Mouse (Mus musculus) midbrain, embryonic 11.5 days (tissue): ENCODE measurements around the gene Pigs. TPM values are rescaled to one million over a fixed set of nuclear protein-coding genes. Genes with fewer than 3 reads are reported as not detected.
A peak's percentile ranks its signal among the peaks of the same experiment; 100 is the strongest.

Experiments
- ATAC-seq: fragments of 200-750 bp; cut with Nextera tagmentation; 2 replicates; pipeline ENCODE4 v1.8.0; 2017; ENCODE audit warnings: moderate TSS enrichment, moderate library complexity; ENCODE audit not compliant: low FRiP score
- DNase-seq: peaks from one replicate; pipeline ENCODE4 v3.0.0; 2015; ENCODE audit warnings: low spot score; ENCODE audit errors: missing footprints
- H3K27ac ChIP-seq: fragments of 300-500 bp; sonication (generic); 2 replicates; pipeline ENCODE4 v1.5.1; 2014; ENCODE audit warnings: low read depth, low read length
- H3K27me3 ChIP-seq: fragments of 300-500 bp; sonication (generic); 2 replicates; pipeline ENCODE4 v1.6.1; 2014; ENCODE audit warnings: mild to moderate bottlenecking, low read length, moderate library complexity, mixed read lengths; ENCODE audit not compliant: control insufficient read depth, insufficient read depth
- H3K36me3 ChIP-seq: fragments of 300-500 bp; sonication (generic); 2 replicates; pipeline ENCODE4 v1.6.1; 2014; ENCODE audit warnings: mild to moderate bottlenecking, low read length, moderate library complexity, mixed read lengths; ENCODE audit not compliant: control insufficient read depth, insufficient read depth
- H3K4me1 ChIP-seq: fragments of 300-500 bp; sonication (generic); 2 replicates; pipeline ENCODE4 v1.6.1; 2014; ENCODE audit warnings: low read length; ENCODE audit not compliant: control insufficient read depth, insufficient read depth
- H3K4me2 ChIP-seq: fragments of 300-500 bp; sonication (generic); 2 replicates; pipeline ENCODE4 v1.6.1; 2014; ENCODE audit warnings: mild to moderate bottlenecking, moderate library complexity
- H3K4me3 ChIP-seq: fragments of 300-500 bp; sonication (generic); 2 replicates; pipeline ENCODE4 v1.5.1; 2014; ENCODE audit warnings: low read depth, low read length
- H3K9ac ChIP-seq: fragments of 300-500 bp; sonication (generic); 2 replicates; pipeline ENCODE4 v1.6.1; 2014; ENCODE audit warnings: low read length
- H3K9me3 ChIP-seq: fragments of 300-500 bp; sonication (generic); 2 replicates; pipeline ENCODE4 v1.6.1; 2016; ENCODE audit warnings: low read length; ENCODE audit not compliant: control insufficient read depth
- WGBS: fragments of 180-500 bp; shearing (Covaris S2); extraction: QIAGEN DNeasy Blood & Tissue Kit; methylation state at CpG from one replicate; pipeline ENCODE4 v1.1.7; 2014; 5-methylcytosine and 5-hydroxymethylcytosine counted together
- polyA plus RNA-seq: library from polyadenylated mRNA; unstranded; fragments of >200 nt; fragmentation: Nextera tagmentation; extraction: Ambion mirVana; gene quantifications from 2 replicates; pipeline ENCODE4 v1.2.1, GENCODE M21; 2014

Gene Pigs
- 50.9 and 56.3 TPM in 2 replicates for polyA plus RNA-seq

DNA sequence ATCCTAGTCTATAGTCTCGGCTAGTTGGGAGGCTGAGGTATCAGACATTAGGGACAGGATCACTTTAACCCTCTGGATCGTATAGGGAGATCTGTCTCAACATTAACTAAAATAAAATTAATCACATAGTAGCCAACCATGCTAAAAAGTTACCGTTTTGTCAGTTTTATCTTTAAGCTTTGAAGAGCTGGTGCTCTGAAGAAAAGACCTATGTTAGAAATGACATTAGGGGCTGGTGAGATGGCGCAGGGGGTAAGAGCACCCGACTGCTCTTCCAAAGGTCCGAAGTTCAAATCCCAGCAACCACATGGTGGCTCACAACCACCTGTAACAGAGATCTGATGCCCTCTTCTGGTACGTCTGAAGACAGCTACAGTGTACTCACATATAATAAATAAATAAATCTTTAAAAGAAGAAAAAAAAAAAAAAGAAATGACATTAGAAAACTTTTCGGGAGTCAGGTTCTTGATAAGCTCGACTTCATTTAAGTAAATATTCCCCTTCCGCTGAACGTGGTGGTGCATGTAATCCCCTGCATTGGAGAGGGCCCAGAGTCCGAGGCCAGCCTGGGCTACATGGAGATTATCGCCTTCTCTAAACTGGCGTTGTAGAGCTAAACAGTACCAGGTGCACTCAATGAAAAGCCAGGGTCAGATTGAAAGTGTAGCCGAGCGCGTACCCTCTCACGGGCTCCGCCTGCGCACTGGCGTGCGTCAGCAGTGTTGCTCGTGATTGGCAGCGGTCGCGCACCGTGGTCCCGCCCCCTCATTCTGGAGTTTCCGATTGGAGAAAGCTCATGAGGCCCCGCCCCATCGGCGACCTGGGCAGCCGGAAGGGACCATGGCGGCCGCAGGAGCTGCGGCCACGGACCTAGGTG is at the start of gene Pigs:
Pigs (plus strand) TSS at position 782 of the 878 bp plus-strand sequence.
- DNase-seq (peak; percentile 98), ATAC-seq (peak; percentile 97)
- Histone ChIP-seq H3K4me1 (peaks cover 6% of the 10 kb centered on the region), H3K9ac (peak within 1 kb of the TSS; percentile 88), H3K4me2 (peak within 1 kb of the TSS; percentile 98), H3K27ac (no peak within 1 kb of the TSS), H3K36me3 (no peaks in the 10 kb centered on the region), H3K9me3 (no peaks in the 10 kb centered on the region), H3K4me3 (peak within 1 kb of the TSS; percentile 91), H3K27me3 (no peaks in the 10 kb centered on the region)
- 14% methylated on average over 37 of the region's 37 CpGs for WGBS

DNA sequence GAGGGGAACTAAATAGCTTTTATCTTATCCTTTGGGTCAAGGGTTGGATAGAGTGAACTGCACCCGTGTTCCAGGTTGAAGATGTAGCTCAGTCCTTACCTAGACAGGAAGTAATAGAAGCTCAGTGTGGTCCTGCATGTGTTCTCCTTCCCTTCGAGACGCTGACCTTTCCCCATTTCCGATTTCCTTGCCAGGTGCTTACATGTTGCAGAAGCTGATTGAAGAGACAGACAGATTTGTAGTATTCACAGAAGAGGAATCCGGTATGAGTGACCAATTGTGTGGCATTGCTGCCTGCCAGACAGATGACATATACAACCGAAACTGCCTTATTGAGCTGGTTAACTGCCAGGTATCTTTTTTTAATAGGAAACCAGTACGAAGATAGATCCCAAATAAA is 49.4 kb upstream of the Pigs start:
- H3K4me1 ChIP-seq, result no peaks in the 10 kb centered on the region
- peaks cover 27% of the 10 kb centered on the region for H3K36me3 ChIP-seq
- no peak overlapping the region for H3K9ac ChIP-seq
- H3K27ac ChIP-seq, result no peak overlapping the region
- H3K27me3 ChIP-seq, result no peaks in the 10 kb centered on the region
- no peak overlapping the region for H3K4me2 ChIP-seq
- no peak for ATAC-seq
- no peaks in the 10 kb centered on the region for H3K9me3 ChIP-seq
- no peak overlapping the region for H3K4me3 ChIP-seq
- DNase-seq, result no peak
- WGBS, result 91% methylated on average over 7 of the region's 7 CpGs

DNA sequence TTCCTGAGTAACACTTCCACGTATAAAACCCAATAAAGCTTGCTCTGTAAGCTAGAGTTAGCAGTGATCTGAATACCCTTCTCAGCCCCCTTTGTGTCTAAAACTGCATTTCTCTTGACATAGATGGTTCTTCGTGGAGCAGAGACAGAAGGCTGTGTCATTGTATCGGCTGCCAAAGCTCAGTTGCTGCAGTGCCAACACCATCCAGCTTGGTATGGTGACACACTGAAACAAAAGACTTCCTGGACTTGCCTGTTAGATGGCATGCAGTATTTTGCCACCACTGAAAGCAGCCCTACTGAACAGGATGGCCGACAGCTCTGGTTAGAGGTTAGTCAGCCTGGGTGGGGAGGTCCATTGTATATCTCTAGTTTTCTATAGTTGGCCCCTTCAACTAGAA is 48.6 kb upstream of the Pigs start:
- Histone ChIP-seq H3K4me2 (no peak overlapping the region), H3K9me3 (no peaks in the 10 kb centered on the region), H3K4me3 (no peak overlapping the region), H3K36me3 (peaks cover 26% of the 10 kb centered on the region), H3K9ac (no peak overlapping the region), H3K27me3 (no peaks in the 10 kb centered on the region), H3K27ac (no peak overlapping the region), H3K4me1 (no peaks in the 10 kb centered on the region)
- DNase-seq (no peak), ATAC-seq (no peak)
- 93% methylated on average over 4 of the region's 4 CpGs for WGBS

DNA sequence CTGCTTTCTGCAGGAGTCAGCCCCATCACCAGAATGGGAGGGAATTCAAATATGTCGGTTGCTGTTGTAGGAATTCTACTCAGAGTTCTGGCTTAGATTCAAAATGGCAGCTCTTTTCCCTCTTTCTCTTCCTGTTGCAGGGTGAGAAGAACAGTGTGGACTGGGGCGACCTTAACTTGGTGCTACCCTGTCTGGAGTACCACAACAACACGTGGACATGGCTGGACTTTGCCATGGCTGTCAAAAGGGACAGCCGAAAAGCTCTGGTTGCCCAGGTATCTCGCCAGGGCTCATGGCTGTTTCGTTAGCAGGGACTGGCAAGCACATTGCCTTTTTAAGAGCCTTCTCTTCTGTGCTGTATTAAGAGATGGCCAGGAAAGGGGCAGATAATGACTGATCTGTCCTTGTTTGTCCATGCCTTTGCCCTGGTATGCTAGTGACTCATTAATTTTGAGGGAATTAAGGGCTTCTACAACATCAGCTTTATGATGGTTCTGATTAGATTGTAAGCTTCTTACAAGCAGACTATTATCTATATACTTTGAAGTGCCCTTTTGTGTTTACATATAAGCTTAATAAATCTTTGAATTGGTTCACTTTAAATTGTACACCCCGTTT is 39.0 kb upstream of the Pigs start:
- peaks cover 29% of the 10 kb centered on the region for H3K36me3 ChIP-seq

DNA sequence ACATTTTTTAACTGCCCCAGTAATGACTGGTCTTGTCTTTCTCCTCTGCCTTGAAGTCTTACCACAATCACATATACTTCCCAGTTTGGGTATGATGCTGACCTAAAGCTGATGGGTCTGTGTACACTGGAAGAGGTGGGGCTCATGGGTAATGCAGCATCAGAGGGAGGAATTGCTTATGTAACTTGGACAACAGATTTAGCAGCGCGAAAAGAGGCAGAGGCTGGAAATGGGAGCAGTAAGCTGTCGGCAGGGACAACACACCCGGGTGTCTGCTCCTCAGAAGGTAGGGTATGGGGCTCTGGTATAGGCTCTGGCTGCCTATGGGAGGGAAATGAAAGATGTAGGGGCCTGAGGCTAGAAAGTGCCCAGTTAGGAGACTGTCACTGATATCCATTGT is 37.6 kb upstream of the Pigs start, which contains the start of gene BC030499:
BC030499 (plus strand) TSS at position 188 of the 400 bp plus-strand sequence.
- no peak within 1 kb of the TSS for H3K9ac ChIP-seq
- no peaks in the 10 kb centered on the region for H3K4me1 ChIP-seq
- no peaks in the 10 kb centered on the region for H3K27me3 ChIP-seq
- no peak within 1 kb of the TSS for H3K4me3 ChIP-seq
- DNase-seq (no peak), ATAC-seq (no peak)
- H3K9me3 ChIP-seq, result no peaks in the 10 kb centered on the region
- H3K27ac ChIP-seq, result no peak within 1 kb of the TSS
- no peak within 1 kb of the TSS for H3K4me2 ChIP-seq
- peaks cover 22% of the 10 kb centered on the region for H3K36me3 ChIP-seq
- WGBS, result 95% methylated on average over 4 of the region's 4 CpGs

More for the DNA sequence above, 39.0 kb upstream of the Pigs start:
- Histone ChIP-seq H3K9ac (no peak overlapping the region), H3K27ac (no peak overlapping the region), H3K27me3 (no peaks in the 10 kb centered on the region), H3K4me2 (no peak overlapping the region), H3K9me3 (no peaks in the 10 kb centered on the region), H3K4me1 (no peaks in the 10 kb centered on the region), H3K4me3 (no peak overlapping the region)
- ATAC-seq (no peak), DNase-seq (no peak)
- 92% methylated on average over 7 of the region's 7 CpGs for WGBS

DNA sequence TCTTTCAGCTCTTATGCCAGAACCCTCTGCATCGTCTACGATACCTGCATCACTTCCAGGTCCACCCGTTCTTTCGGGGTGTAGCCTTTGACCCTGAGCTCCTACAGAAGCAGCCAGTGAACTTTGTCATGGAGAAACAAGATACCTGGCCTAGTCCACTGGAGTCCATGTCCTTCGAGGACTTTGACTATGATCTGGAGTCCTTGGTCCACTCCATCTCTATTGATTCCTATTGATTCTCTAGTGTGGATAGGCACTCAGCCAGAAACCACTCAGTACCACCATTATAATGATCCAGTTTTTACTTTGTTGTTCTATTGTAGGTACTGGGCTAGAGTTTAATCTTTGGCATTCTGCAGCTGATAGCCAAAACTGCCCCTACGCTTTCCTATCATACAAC is 33.6 kb upstream of the Pigs start:
- ATAC-seq (no peak), DNase-seq (no peak)

DNA sequence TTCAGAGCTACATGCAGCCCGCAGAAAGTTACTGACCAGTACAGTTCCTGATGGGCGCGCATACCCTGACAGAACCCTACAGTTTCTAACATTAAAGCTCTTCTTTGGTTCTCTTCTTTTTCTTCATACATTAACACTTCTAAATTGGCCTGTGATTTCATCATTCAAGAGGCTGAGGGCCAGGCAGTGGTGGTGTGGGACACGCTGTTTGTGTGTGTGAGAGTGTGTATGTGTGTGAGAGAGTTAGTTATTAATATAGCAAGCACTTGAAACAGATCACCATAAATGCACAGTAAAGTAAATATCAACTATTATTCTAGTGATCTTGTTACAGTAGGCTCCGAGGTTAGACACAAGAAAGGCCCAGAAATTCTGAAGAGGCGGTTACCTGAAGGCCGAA is 27.3 kb upstream of the Pigs start:
- no peaks in the 10 kb centered on the region for H3K9me3 ChIP-seq
- H3K27ac ChIP-seq, result no peak overlapping the region; the same call in none of the 2 replicates
- peak overlapping the region; percentile 86 for H3K4me3 ChIP-seq
- 76% methylated on average over 7 of the region's 7 CpGs for WGBS
- H3K9ac ChIP-seq, result peak overlapping the region; percentile 36
- no peaks in the 10 kb centered on the region for H3K27me3 ChIP-seq
- ATAC-seq, result peak; percentile 48
- no peak for DNase-seq
- H3K36me3 ChIP-seq, result peaks cover 20% of the 10 kb centered on the region
- peak overlapping the region; percentile 69 for H3K4me2 ChIP-seq
- H3K4me1 ChIP-seq, result peaks cover 6% of the 10 kb centered on the region; the same call in 1 of the 2 replicates

More for the DNA sequence above, 33.6 kb upstream of the Pigs start:
- H3K36me3 ChIP-seq, result no peaks in the 10 kb centered on the region
- no peak overlapping the region for H3K4me2 ChIP-seq
- H3K9ac ChIP-seq, result no peak overlapping the region
- H3K27me3 ChIP-seq, result no peaks in the 10 kb centered on the region
- H3K9me3 ChIP-seq, result no peaks in the 10 kb centered on the region
- WGBS, result 96% methylated on average over 6 of the region's 6 CpGs
- H3K4me3 ChIP-seq, result no peak overlapping the region
- no peaks in the 10 kb centered on the region for H3K4me1 ChIP-seq
- H3K27ac ChIP-seq, result no peak overlapping the region

DNA sequence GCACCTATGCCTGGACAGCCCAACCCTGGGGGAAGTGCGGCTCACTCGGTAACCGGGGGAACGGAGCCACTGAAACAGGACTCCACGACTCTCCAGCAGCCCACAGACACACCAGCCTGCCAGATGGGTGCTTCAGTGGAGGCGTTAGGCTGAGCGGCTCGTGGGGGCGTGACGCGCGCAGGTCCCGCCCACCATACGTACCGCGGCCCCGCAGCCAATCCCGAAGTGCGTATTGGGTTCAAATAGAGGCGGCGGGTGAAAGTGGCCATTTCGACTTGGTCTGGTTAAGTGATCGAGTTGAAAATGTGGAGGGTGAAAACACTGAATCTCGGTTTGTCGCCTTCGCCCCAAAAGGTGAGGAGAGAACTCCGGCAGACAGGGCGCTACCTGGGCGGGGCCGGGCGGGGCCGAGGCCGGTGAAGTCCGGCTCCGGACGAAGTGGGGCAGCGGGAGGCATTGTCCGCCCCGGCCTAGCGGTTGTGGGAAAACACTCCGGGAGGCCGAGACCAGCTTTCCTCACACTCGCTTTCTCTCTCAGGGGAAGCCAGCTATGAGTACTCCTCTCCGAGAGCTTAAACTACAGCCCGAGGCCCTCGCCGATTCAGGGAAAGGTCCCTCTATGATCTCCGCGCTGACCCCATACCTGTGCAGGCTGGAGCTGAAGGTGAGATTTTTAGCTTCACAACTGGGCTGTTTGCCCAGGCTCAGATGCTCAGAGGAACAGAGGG is 26.7 kb upstream of the Pigs start, which contains the start of gene Spag5:
Spag5 (plus strand) TSS at position 173 of the 728 bp plus-strand sequence.
- ATAC-seq (peak; percentile 99), DNase-seq (peak; percentile 99)
- Histone ChIP-seq H3K9me3 (no peaks in the 10 kb centered on the region), H3K4me3 (peak within 1 kb of the TSS; percentile 86), H3K4me2 (peak within 1 kb of the TSS; percentile 69), H3K9ac (peak within 1 kb of the TSS; percentile 83), H3K36me3 (peaks cover 20% of the 10 kb centered on the region), H3K27me3 (no peaks in the 10 kb centered on the region), H3K4me1 (peaks cover 6% of the 10 kb centered on the region; the same call in 1 of the 2 replicates), H3K27ac (peak within 1 kb of the TSS; percentile 51)
- whole genome bisulfite sequencing, result under 1% methylated on average over 49 of the region's 49 CpGs
